9 mouse cellular contexts compared by ENCODE assay signal in the genomic region with DNA sequence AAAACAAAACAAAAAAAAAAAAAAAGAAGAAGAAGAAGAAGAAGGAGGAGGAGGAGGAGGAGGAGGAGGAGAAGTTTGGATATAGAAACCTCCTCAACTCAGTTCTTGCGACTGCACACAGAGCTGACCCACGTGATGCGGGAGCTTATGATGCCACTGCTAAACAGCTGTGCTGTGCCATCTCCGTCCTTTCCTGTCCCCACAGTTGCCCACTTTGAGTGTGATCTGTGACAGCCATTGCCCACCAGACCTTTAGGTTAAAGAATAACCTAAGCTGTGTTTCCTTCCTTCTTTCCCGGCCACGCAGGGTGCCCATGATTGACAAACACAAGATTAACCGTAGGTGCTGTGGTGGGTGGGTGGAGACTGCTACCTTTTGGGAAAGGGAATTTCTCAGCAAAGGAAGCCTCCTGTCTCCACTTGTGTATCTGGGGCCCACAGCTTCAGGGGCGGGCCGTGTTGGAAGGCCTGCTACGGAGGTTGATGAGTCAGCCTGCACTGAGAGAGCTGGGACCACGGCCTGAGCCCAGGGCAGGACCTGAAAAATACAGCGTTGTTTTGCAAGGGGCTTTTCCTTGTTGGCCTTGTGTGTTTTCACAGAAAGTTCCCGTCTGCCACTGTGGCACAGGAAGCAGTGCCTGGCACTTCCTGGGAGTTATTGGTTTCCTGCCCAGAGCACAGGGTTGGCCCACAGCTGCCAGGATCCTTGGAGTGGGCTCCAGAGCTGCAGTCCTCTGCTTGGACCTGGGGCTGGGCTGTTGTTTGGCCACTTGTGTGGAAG. TPM values are rescaled to one million over a fixed set of nuclear protein-coding genes. Genes with fewer than 3 reads are reported as not detected.
DNase-seq lines count a peak whose midpoint lies in the region; ATAC-seq and TF ChIP-seq lines count a peak whose summit lies in the region.
"Had no signal": no experiment of that assay in that cellular context is flagged by ENCODE, and none has a peak within 500 bp of the region (broad histone marks: within the 10 kb centered on the region; RNA-seq: fewer than 3 reads in every experiment).

No protein-coding gene starts in this region.

- H3K27ac ChIP-seq in kidney, adult 2 months (ENCODE audit: insufficient read depth, low read depth, low read length), result peak overlapping the region; percentile 44
- peak overlapping the region; percentile 20 for H3K27ac ChIP-seq in heart, embryonic 16.5 days (ENCODE audit: low read length)
- H3K27ac ChIP-seq in hindbrain, embryonic 13.5 days, result no peak overlapping the region
- no peak overlapping the region for H3K27ac ChIP-seq in hindbrain, embryonic 14.5 days
- H3K27ac ChIP-seq: heart, embryonic 15.5 days had no signal

- no peak overlapping the region for H3K4me2 ChIP-seq in heart, embryonic 16.5 days (ENCODE audit: low read depth, low read length)
- no peak overlapping the region for H3K4me2 ChIP-seq in hindbrain, embryonic 13.5 days
- H3K4me2 ChIP-seq in hindbrain, embryonic 14.5 days (replicated peaks), result no peak overlapping the region
- H3K4me2 ChIP-seq: heart, embryonic 15.5 days had no signal

- no peak overlapping the region for H3K9ac ChIP-seq in heart, embryonic 16.5 days (ENCODE audit: low read length)
- no peak overlapping the region for H3K9ac ChIP-seq in hindbrain, embryonic 13.5 days
- H3K9ac ChIP-seq in hindbrain, embryonic 14.5 days, result no peak overlapping the region
- H3K9ac ChIP-seq: heart, embryonic 15.5 days had no signal

- H3K27me3 ChIP-seq in kidney, adult 2 months (replicated peaks; ENCODE audit: control insufficient read depth, insufficient read depth, low read length), result no peaks in the 10 kb centered on the region
- no peaks in the 10 kb centered on the region for H3K27me3 ChIP-seq in heart, embryonic 16.5 days (ENCODE audit: control insufficient read depth, insufficient read depth, low read length)
- H3K27me3 ChIP-seq in hindbrain, embryonic 13.5 days, result no peaks in the 10 kb centered on the region
- no peaks in the 10 kb centered on the region for H3K27me3 ChIP-seq in hindbrain, embryonic 14.5 days (ENCODE audit: control insufficient read depth, insufficient read depth, low read length)
- H3K27me3 ChIP-seq: heart, embryonic 15.5 days had no signal

- peaks cover 48% of the 10 kb centered on the region for H3K4me1 ChIP-seq in kidney, adult 2 months (ENCODE audit: control insufficient read depth, insufficient read depth, low read length)
- peaks cover 5% of the 10 kb centered on the region for H3K4me1 ChIP-seq in heart, embryonic 16.5 days (ENCODE audit: control insufficient read depth, insufficient read depth, low read length)
- H3K4me1 ChIP-seq in hindbrain, embryonic 13.5 days (replicated peaks), result no peaks in the 10 kb centered on the region
- H3K4me1 ChIP-seq in hindbrain, embryonic 14.5 days (replicated peaks; ENCODE audit: control insufficient read depth, insufficient read depth, low read length), result no peaks in the 10 kb centered on the region

- H3K4me3 ChIP-seq in kidney, adult 2 months (ENCODE audit: insufficient read depth, low read depth, low read length), result no peak overlapping the region
- no peak overlapping the region for H3K4me3 ChIP-seq in heart, embryonic 16.5 days (ENCODE audit: low read length)
- no peak overlapping the region for H3K4me3 ChIP-seq in hindbrain, embryonic 13.5 days
- no peak overlapping the region for H3K4me3 ChIP-seq in hindbrain, embryonic 14.5 days (replicated peaks; ENCODE audit: low read length)
- H3K4me3 ChIP-seq: heart, embryonic 15.5 days had no signal

- no peaks in the 10 kb centered on the region for H3K9me3 ChIP-seq in heart, embryonic 16.5 days (replicated peaks; ENCODE audit: control insufficient read depth, low read length)
- no peaks in the 10 kb centered on the region for H3K9me3 ChIP-seq in hindbrain, embryonic 13.5 days
- H3K9me3 ChIP-seq in hindbrain, embryonic 14.5 days (ENCODE audit: control insufficient read depth, low read length), result no peaks in the 10 kb centered on the region
- H3K9me3 ChIP-seq: heart, embryonic 15.5 days had no signal

- ATAC-seq in heart, embryonic 16.5 days (replicated peaks; ENCODE audit: extremely low read depth, insufficient read depth, low FRiP score), result no peak
- peak; percentile 58 for ATAC-seq in megakaryocyte progenitor cell, adult 5-6 weeks (replicated peaks; ENCODE audit: poor library complexity)
- no peak for ATAC-seq in hindbrain, embryonic 13.5 days (ENCODE audit: low FRiP score)
- ATAC-seq in hindbrain, embryonic 14.5 days (ENCODE audit: low FRiP score), result no peak

- DNase-seq in kidney, adult 2 months, result no peak
- no peak for DNase-seq in kidney, adult 8-10 months
- DNase-seq in MN1 (ENCODE audit: low spot score), result peak; percentile 32
- DNase-seq in ovary, postnatal 14 days (ENCODE audit: low spot score), result no peak
- DNase-seq in hindbrain, embryonic 14.5 days (ENCODE audit: low spot score), result no peak

- no peak for TF ChIP-seq CTCF in kidney, adult 2 months (conservative IDR thresholded peaks at IDR 0.05; ENCODE audit: insufficient read depth, insufficient read length, low read depth, low read length)

- no peaks in the 10 kb centered on the region for H3K36me3 ChIP-seq in kidney, adult 2 months (ENCODE audit: control insufficient read depth, insufficient read depth, low read length)
- H3K36me3 ChIP-seq in heart, embryonic 16.5 days (ENCODE audit: control insufficient read depth, insufficient read depth), result no peaks in the 10 kb centered on the region
- no peaks in the 10 kb centered on the region for H3K36me3 ChIP-seq in hindbrain, embryonic 13.5 days
- H3K36me3 ChIP-seq in hindbrain, embryonic 14.5 days (replicated peaks; ENCODE audit: control insufficient read depth, insufficient read depth), result no peaks in the 10 kb centered on the region
- H3K36me3 ChIP-seq: heart, embryonic 15.5 days had no signal

- TF ChIP-seq POLR2A in kidney, adult 2 months (IDR thresholded peaks at IDR 0.05; ENCODE audit: low read depth, low read length), result no peak

- WGBS in kidney, adult 2 months, result 39% methylated on average over 13 of the region's 13 CpGs
- 54% methylated on average over 13 of the region's 13 CpGs for WGBS in heart, embryonic 16.5 days
- 85% methylated on average over 13 of the region's 13 CpGs for WGBS in hindbrain, embryonic 13.5 days
- WGBS in hindbrain, embryonic 14.5 days, result 85% methylated on average over 13 of the region's 13 CpGs

RNA-seq across cellular contexts. Expression of a gene that starts 19.5 kb away (rescaled TPM):
- 68.6 and 81.9 TPM in 2 replicates for polyA plus RNA-seq in kidney, adult 2 months (2012; rRNA removed)
- 3.9 and 6.2 TPM in 2 replicates for polyA plus RNA-seq in heart, embryonic 16.5 days (2015; fragmentation: Nextera tagmentation; extraction: Ambion mirVana)
- 47.8 and 54.7 TPM in 2 replicates for total RNA-seq in megakaryocyte progenitor cell, adult 5-6 weeks (2015)
- total RNA-seq in megakaryocyte progenitor cell, adult 5-6 weeks (2017), result 53.2 and 58.5 TPM in 2 replicates
- polyA plus RNA-seq in hindbrain, embryonic 13.5 days (2015; fragmentation: Nextera tagmentation; extraction: Ambion mirVana), result 4.2 and 5.7 TPM in 2 replicates
- 5.0 and 6.3 TPM in 2 replicates for polyA plus RNA-seq in hindbrain, embryonic 14.5 days (2014; fragmentation: Nextera tagmentation; extraction: Ambion mirVana)

RNA-seq across cellular contexts. Expression of a gene that starts 36.5 kb away (rescaled TPM):
- 159 and 170 TPM in 2 replicates for polyA plus RNA-seq in kidney, adult 2 months (2012; rRNA removed)
- polyA plus RNA-seq in heart, embryonic 16.5 days (2015; fragmentation: Nextera tagmentation; extraction: Ambion mirVana), result 83.5 and 94.4 TPM in 2 replicates
- 41.7 and 41.8 TPM in 2 replicates for total RNA-seq in megakaryocyte progenitor cell, adult 5-6 weeks (2015)
- total RNA-seq in megakaryocyte progenitor cell, adult 5-6 weeks (2017), result 111 and 130 TPM in 2 replicates
- polyA plus RNA-seq in hindbrain, embryonic 13.5 days (2015; fragmentation: Nextera tagmentation; extraction: Ambion mirVana), result 48.2 and 50.9 TPM in 2 replicates
- 47.0 and 49.0 TPM in 2 replicates for polyA plus RNA-seq in hindbrain, embryonic 14.5 days (2014; fragmentation: Nextera tagmentation; extraction: Ambion mirVana)

Comparison
In these comparisons a context has a peak if more than half of its experiments do, and no peak if none do; other contexts are left out.
1. H3K27ac ChIP-seq: peak in kidney, adult 2 months (single experiment) and heart, embryonic 16.5 days (single experiment); none in hindbrain, embryonic 13.5 days (single experiment) and hindbrain, embryonic 14.5 days (single experiment).